Mouse (Mus musculus) neural tube, embryonic 14.5 days (tissue): ENCODE results near the gene Dock6. TPM values are rescaled to one million over a fixed set of nuclear protein-coding genes. Genes with fewer than 3 reads are reported as not detected.

Experiments
- ATAC-seq: fragments of 200-750 bp; cut with Nextera tagmentation; 2 replicates; pipeline ENCODE4 v1.8.0; 2017; ENCODE audit warnings: low read depth, mild to moderate bottlenecking, moderate TSS enrichment, moderate library complexity
- H3K27ac ChIP-seq: fragments of 300-500 bp; sonication (generic); 2 replicates; pipeline ENCODE4 v1.5.1; 2014; ENCODE audit warnings: low read depth, mild to moderate bottlenecking, control low read depth, low read length, moderate library complexity, mixed read lengths
- H3K27me3 ChIP-seq: fragments of 300-500 bp; sonication (generic); 2 replicates; pipeline ENCODE4 v1.6.1; 2014; ENCODE audit warnings: low read length; ENCODE audit not compliant: control insufficient read depth, insufficient read depth
- H3K36me3 ChIP-seq: fragments of 300-500 bp; sonication (generic); 2 replicates; pipeline ENCODE4 v1.6.1; 2014; ENCODE audit warnings: low read length, mixed read lengths; ENCODE audit not compliant: control insufficient read depth, insufficient read depth
- H3K4me1 ChIP-seq: fragments of 300-500 bp; sonication (generic); 2 replicates; pipeline ENCODE4 v1.6.1; 2014; ENCODE audit warnings: low read length; ENCODE audit not compliant: control insufficient read depth, insufficient read depth
- H3K4me2 ChIP-seq: fragments of 300-500 bp; sonication (generic); 2 replicates; pipeline ENCODE4 v1.6.1; 2014; ENCODE audit warnings: mild to moderate bottlenecking, low read depth, low read length, control low read depth
- H3K4me3 ChIP-seq: fragments of 300-500 bp; sonication (generic); 2 replicates; pipeline ENCODE4 v1.5.1; 2014; ENCODE audit warnings: low read depth, low read length, control low read depth, mixed read lengths
- H3K9ac ChIP-seq: fragments of 300-500 bp; sonication (generic); replicated peaks from 2 replicates; pipeline ENCODE4 v1.6.1; 2014; ENCODE audit warnings: low read depth, mild to moderate bottlenecking, control low read depth, low read length, mixed read lengths
- H3K9me3 ChIP-seq: fragments of 300-500 bp; sonication (generic); 2 replicates; pipeline ENCODE4 v1.6.1; 2016; ENCODE audit warnings: low read length; ENCODE audit not compliant: control insufficient read depth
- WGBS: fragments of 180-500 bp; shearing (Covaris S2); extraction: QIAGEN DNeasy Blood & Tissue Kit; methylation state at CpG from one replicate; pipeline ENCODE4 v1.1.7; 2014; 5-methylcytosine and 5-hydroxymethylcytosine counted together
- polyA plus RNA-seq: library from polyadenylated mRNA; unstranded; fragments of >200 nt; fragmentation: Nextera tagmentation; extraction: Ambion mirVana; gene quantifications from 2 replicates; pipeline ENCODE4 v1.2.1, GENCODE M21; 2014

Dock6 gene
- polyA plus RNA-seq, 1 experiment from 2014 or later, result 8.2 TPM

GRCm38 (mm10) chr9:21768511-21769411 is 83.7 kb downstream of the Dock6 start:
- peaks cover 8% of the 10 kb centered on the region; the same call in 1 of the 2 replicates for H3K4me1 ChIP-seq
- no peaks in the 10 kb centered on the region for H3K9me3 ChIP-seq
- no peak for ATAC-seq
- no peak overlapping the region for H3K4me3 ChIP-seq
- no peaks in the 10 kb centered on the region for H3K27me3 ChIP-seq
- H3K36me3 ChIP-seq, result no peaks in the 10 kb centered on the region
- 0 out of 2 replicates have a peak overlapping the region, but pooled peaks have one; percentile 16 for H3K27ac ChIP-seq
- 0 out of 2 replicates have a peak overlapping the region, but pooled peaks have one; percentile 4 for H3K9ac ChIP-seq
- WGBS, result 30% methylated on average over 13 of the region's 13 CpGs
- no peak overlapping the region for H3K4me2 ChIP-seq

- H3K4me2 ChIP-seq, result no peak overlapping the region
- WGBS, result 68% methylated on average over 11 of the region's 11 CpGs
- H3K4me1 ChIP-seq, result peaks cover 8% of the 10 kb centered on the region; the same call in 1 of the 2 replicates
- no peaks in the 10 kb centered on the region for H3K36me3 ChIP-seq
- H3K9ac ChIP-seq, result no peak overlapping the region
- H3K27me3 ChIP-seq, result no peaks in the 10 kb centered on the region
- no peak overlapping the region for H3K4me3 ChIP-seq
- no peak overlapping the region for H3K27ac ChIP-seq
- ATAC-seq, result no peak
- no peaks in the 10 kb centered on the region for H3K9me3 ChIP-seq
Observed at GRCm38 (mm10) chr9:21767896-21768295, 84.5 kb downstream of the Dock6 start.

- WGBS, result 92% methylated on average over 6 of the region's 6 CpGs
- no peaks in the 10 kb centered on the region for H3K27me3 ChIP-seq
- no peak for ATAC-seq
- no peak overlapping the region for H3K4me2 ChIP-seq
- no peaks in the 10 kb centered on the region for H3K9me3 ChIP-seq
- H3K4me1 ChIP-seq, result peaks cover 9% of the 10 kb centered on the region; the same call in 1 of the 2 replicates
- no peak overlapping the region for H3K9ac ChIP-seq
- H3K36me3 ChIP-seq, result no peaks in the 10 kb centered on the region
- H3K27ac ChIP-seq, result no peak overlapping the region
- no peak overlapping the region for H3K4me3 ChIP-seq
Observed at GRCm38 (mm10) chr9:21764084-21764999, 88.1 kb downstream of the Dock6 start.

- H3K9me3 ChIP-seq, result no peaks in the 10 kb centered on the region
- H3K4me1 ChIP-seq, result 0 out of 2 replicates have a peak, but pooled peaks cover 3% of the 10 kb centered on the region
- no peak overlapping the region for H3K4me2 ChIP-seq
- no peak overlapping the region for H3K4me3 ChIP-seq
- no peaks in the 10 kb centered on the region for H3K36me3 ChIP-seq
- no peaks in the 10 kb centered on the region for H3K27me3 ChIP-seq
- ATAC-seq, result no peak
- no peak overlapping the region for H3K9ac ChIP-seq
- no peak overlapping the region for H3K27ac ChIP-seq
Observed at GRCm38 (mm10) chr9:21762135-21762534, 90.3 kb downstream of the Dock6 start.

- peak within 1 kb of the TSS; percentile 73 for H3K4me2 ChIP-seq
- no peaks in the 10 kb centered on the region for H3K9me3 ChIP-seq
- peak; percentile 97 for ATAC-seq
- peak within 1 kb of the TSS; percentile 35; the same call in 1 of the 2 replicates for H3K9ac ChIP-seq
- H3K27ac ChIP-seq, result peak within 1 kb of the TSS; percentile 71
- 1% methylated on average over 54 of the region's 54 CpGs for WGBS
- 0 out of 2 replicates have a peak, but pooled peaks cover 3% of the 10 kb centered on the region for H3K4me1 ChIP-seq
- no peaks in the 10 kb centered on the region for H3K36me3 ChIP-seq
- H3K27me3 ChIP-seq, result no peaks in the 10 kb centered on the region
- H3K4me3 ChIP-seq, result peak within 1 kb of the TSS; percentile 49
Observed at GRCm38 (mm10) chr9:21760155-21761088, 92.0 kb downstream of the Dock6 start, which contains the start of gene Spc24. Gene Spc24, minus strand, starts transcription at chr9:21760303.

GRCm38 (mm10) chr9:21759718-21760117 is 92.7 kb downstream of the Dock6 start:
- no peaks in the 10 kb centered on the region for H3K27me3 ChIP-seq
- ATAC-seq, result no peak; the same call in 1 of the 2 replicates
- no peaks in the 10 kb centered on the region for H3K9me3 ChIP-seq
- no peak overlapping the region for H3K27ac ChIP-seq
- peak overlapping the region; percentile 35; the same call in 1 of the 2 replicates for H3K9ac ChIP-seq
- H3K4me1 ChIP-seq, result 0 out of 2 replicates have a peak, but pooled peaks cover 3% of the 10 kb centered on the region
- no peaks in the 10 kb centered on the region for H3K36me3 ChIP-seq
- WGBS, result under 1% methylated on average over 20 of the region's 20 CpGs
- peak overlapping the region; percentile 73 for H3K4me2 ChIP-seq
- peak overlapping the region; percentile 49 for H3K4me3 ChIP-seq

- 65% methylated on average over 14 of the region's 14 CpGs for WGBS
- no peaks in the 10 kb centered on the region for H3K9me3 ChIP-seq
- H3K27me3 ChIP-seq, result no peaks in the 10 kb centered on the region
- H3K4me3 ChIP-seq, result peak overlapping the region; percentile 49; the same call in 1 of the 2 replicates
- no peaks in the 10 kb centered on the region for H3K36me3 ChIP-seq
- peak overlapping the region; percentile 73; the same call in 1 of the 2 replicates for H3K4me2 ChIP-seq
- 0 out of 2 replicates have a peak, but pooled peaks cover 3% of the 10 kb centered on the region for H3K4me1 ChIP-seq
- ATAC-seq, result no peak
- H3K27ac ChIP-seq, result no peak overlapping the region
- no peak overlapping the region for H3K9ac ChIP-seq
Observed at GRCm38 (mm10) chr9:21758576-21759529, 93.6 kb downstream of the Dock6 start.
